Mouse (Mus musculus) heart, postnatal 25 days (tissue): Measurements from ENCODE around the gene Clptm1. TPM values are rescaled to one million over a fixed set of nuclear protein-coding genes. Genes with fewer than 3 reads are reported as not detected.
"Not testable (repeated sequence)": the region's sequence is repeated elsewhere in the genome, so short reads cannot be mapped to it uniquely, and the experiment has no call there.

ENCODE experiments used
- DNase-seq: peaks from one replicate; pipeline ENCODE4 v3.0.0; 2022; ENCODE audit warnings: low spot score
- intact Hi-C: fragments of 180-260 bp; cut with DNase I; formaldehyde crosslinking; loops from one replicate; pipeline ENCODE4 v1.15.1; 2025
- total RNA-seq, 2 experiments: library from RNA; stranded (reverse); gene quantifications; 2 replicates each; pipeline ENCODE4 v1.2.3; 2021

Clptm1 gene
- total RNA-seq, 2 experiments from 2014 or later: 65.6 to 72.3 TPM

DNA sequence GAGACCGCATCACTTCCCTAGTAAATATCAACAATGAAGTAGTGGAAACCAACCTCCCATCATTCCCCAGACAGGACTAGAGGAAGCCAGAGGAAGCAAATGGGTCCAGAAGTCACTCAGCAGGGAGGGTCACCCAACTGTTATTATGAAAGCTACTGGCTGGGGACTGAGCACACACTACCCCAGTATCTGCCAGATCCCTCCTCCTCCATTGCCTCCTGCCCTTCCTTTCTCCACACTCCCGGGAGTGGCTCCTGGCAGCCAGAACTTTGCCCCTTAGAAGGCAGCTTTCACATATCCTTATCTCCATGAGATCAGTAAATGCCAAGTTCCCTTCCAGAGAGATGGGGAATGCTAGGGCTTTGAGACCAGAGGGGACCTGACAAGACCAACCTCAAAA, 41.4 kb downstream of the Clptm1 start:
- DNase-seq: no peak
- intact Hi-C loops: no loop called here

DNA sequence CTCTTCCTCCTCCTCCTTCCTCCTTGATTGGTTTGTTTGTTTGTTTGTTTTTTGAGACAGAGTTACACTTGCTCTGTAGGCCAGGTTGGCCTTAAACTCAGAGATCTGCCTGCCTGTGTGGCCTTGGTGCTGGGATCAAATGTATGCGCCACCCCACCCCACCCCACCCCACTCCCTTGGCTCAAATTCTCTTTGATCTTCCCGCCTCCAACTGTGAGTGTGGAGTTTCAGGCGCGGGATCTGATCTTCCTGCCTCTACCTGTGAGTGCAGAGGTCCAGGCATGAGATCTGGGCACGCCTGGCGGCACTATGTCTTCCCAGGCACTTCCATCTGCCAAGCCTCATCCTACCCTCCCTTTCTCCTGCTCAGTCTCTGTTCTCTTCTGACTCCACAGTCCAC, 42.6 kb downstream of the Clptm1 start:
- intact Hi-C loops: no loop called here
- no peak for DNase-seq

DNA sequence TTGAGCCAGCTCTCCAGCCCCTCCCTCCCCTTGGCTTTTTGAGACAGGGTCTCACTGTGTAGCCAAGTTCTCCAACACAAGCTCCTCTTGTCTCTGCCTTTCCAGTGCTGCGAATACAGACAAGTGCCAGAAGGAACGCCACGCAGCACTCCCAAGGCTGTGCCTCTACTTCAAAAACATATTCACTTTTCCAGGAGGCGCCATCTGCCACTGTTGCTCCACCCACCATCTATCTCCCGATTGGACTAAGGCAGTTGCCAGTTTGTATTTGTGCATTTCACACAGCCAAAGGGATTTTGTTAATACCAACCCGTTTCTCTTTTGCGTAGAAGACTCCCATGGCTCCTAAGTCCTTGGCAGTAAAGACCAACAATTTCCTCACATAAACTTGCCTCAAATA, 44.0 kb downstream of the Clptm1 start:
- intact Hi-C loops: no loop called here
- no peak for DNase-seq

DNA sequence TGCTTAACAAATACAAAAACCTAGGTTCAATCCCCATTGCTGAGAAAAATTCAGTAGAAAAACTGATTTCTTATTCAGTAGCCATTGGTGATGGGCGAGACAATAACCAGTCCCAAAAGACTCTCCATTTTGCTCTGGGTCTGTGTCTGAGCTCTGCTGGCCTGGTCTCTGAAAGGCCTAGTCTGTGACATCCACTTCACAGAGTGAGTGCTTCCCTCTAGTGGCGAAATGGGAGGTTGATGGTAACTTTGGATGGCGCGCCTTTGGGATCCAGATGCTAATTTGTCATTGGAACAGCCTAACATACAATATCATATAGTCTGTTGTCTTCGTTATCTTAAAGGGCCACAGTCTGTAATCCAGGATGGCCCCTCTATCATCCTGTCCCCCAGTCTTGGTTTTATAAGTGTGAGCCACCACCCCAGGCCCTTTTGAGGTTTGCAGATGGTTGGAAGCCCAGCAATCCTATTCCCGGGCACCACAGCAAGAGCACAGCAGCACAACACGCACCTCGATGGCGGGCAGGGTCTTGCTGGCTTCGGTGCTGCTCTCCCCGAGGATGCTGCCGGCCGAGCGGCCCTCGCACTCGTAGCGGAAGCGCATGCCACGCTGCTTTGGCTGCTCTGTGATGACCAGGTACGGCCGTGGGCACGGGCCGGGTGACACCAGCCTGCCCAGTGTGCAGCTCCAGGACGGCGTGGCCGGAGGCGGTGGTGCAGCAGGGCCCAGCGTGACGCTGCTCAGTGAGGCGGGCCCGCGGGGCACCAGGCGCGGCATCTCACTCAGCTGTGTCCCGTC, 45.6 kb downstream of the Clptm1 start:
- no peak for DNase-seq
- intact Hi-C loops: loop anchor here (1.0 to 2.0 kb wide), 2 partner anchors 114 to 214 kb away; no protein-coding TSS in a partner anchor

DNA sequence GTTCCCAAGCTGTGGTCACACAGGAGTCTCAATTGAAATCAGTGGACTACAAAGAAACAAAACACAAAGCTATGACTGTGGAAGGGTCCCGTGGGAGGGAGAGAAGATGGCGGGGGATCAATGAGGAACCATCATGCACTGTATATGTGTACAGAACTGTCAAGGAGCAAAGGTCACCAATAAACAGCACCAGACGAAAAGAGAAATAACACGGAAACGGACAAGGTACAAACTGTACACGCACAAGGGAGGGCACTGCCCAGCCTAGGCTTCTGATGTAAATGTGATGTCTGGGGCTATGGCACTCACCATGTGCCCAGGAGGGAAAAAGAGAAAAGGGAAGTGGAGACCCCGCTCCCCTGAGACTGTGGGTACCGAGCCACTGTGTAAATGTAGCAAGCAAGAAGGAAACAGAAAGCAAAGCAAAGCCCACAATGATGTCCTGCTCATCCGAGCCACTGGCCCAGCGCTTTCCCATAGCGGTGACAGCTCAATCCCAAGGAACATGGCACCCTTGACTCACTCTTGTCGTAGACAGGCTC, 49.7 kb downstream of the Clptm1 start:
- DNase-seq: no peak
- intact Hi-C loops: no loop called here

DNA sequence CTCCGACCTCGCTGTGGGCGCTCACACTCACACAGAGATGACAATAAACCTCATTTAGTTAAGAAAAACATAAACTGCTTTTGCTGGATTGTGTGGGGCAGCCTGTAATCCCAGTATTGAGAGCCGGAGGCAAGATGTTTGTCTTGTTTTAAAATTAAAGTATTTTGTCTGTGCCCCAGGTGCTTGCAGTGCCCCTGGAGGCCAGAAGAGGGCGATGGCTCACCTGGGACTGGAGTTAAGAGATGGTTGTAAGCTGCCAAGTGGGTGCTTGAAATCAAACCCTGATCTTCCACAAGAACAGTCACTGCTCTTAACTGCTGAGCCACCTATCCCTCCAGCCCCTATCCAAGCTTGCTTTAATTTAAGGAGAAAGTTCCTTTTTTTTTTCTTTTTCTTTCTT, 53.9 kb downstream of the Clptm1 start:
- no peak for DNase-seq
- intact Hi-C loops: no loop called here

DNA sequence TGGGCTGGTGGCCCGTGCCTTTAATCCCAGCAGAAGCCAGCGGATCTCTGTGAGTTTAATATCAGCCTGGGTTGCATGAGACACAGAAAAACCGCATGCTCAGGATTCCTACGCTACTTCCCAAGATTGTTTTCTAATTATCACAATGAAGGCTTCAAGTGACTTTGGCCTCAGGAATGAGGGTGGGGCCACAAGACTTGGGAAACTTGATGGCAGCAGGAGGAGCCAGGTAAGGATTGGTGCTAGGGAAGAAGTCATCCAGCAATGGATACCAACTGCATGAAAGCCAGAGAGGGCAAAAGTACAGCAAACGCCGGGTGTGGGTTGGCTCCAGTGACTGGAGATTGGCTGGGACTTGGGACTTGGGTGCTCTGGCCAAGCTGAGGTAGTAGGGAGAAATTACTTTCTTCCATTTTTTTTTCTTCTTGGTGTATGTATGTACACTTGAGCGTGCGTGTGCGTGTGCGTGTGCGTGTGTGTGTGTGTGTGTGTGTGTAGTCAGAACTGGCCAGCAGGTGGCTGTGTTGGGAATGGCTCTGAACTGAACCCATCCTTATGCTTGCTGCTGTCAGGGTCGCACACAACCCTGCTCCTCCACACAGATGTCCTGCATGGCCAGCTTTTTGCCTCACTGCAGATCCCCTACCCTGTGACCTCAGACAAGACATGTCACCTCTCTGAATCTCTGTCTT, 55.0 kb downstream of the Clptm1 start:
- intact Hi-C loops: no loop called here

DNA sequence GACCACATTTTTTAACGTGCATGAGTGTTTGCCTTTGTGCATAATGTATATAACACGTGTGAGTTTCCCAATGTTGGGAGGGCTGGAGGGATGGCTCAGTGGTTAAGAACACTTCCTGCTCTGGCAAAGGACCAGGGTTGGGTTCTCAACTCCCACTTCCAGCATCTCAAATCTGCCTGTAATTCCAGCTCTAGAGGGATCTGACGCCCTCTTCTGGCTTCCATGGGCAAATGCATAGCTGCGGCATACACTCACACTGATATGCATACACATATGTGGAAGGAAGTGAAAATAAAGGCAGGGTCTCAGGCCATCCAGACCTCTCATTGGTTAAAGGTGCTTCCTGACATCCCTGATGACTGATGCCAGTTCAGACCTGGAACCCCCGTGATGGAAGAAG, 57.5 kb downstream of the Clptm1 start:
- intact Hi-C loops: no loop called here
- no peak for DNase-seq

More for the DNA sequence above, 55.0 kb downstream of the Clptm1 start:
- DNase-seq: no peak

DNA sequence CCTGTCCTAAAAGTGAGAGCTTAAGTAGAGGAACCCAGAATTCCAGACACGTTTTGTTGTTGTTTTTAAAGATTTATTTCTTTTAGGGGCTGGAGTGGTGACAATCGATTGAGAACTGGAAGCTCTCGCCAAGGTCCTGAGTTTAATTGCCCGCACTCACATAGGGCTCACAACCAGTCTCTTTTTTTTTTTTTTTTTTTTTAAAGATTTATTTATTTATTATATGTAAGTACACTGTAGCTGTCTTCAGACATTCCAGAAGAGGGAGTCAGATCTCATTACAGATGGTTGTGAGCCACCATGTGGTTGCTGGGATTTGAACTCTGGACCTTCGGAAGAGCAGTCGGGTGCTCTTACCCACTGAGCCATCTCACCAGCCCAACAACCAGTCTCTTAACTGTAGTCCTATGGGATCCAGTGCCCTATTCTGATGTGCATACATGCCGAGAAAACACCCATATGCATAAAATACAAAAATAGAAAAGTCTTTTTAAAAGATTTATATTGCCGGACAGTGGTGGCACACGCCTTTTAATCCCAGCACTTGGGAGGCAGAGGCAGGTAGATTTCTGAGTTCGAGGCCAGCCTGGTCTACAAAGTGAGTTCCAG, 60.1 kb downstream of the Clptm1 start:
- intact Hi-C loops, DNase-seq: not testable (repeated sequence)

DNA sequence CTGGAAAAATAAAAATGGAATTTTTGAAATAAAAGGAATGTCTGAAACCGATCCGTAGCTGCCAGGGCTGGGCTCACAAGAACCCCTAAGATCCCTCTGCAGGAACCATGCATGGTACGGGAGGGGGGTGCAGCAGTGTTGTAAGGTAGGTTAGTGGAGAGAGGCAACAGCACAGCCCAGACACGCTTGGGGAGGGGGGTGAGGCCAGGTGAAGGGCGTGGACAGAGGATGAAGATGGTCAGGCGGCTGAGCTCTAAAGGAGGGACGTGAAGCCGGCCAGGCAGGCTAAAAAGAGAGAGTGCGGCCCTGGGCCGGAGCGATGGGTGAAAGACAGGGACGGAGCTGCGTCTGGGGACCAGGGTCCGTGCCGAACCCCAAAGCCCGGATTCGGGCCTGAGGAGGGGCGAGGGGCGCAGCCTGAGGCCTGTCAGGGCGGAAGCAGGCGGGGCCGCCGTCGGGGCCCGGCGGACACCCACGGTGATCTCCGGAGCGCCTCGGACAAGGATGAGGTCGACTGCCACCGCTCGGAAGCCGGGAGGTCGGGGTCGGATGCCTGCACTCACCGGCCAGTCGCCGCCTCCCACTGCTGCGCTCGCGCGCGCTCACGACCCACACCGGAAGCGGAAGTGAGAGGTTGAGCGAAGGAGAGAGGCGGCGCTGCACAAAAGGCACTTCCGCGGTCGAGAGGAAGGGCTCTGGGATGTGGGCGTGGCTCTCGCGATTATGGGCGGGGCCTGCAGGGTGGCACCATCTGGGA, 60.8 kb downstream of the Clptm1 start, which contains the start of gene Clasrp:
Gene Clasrp, minus strand, starts transcription at position 638 of the 757 bp plus-strand sequence.
- peak; percentile 91 for DNase-seq
- intact Hi-C loops: no loop called here

DNA sequence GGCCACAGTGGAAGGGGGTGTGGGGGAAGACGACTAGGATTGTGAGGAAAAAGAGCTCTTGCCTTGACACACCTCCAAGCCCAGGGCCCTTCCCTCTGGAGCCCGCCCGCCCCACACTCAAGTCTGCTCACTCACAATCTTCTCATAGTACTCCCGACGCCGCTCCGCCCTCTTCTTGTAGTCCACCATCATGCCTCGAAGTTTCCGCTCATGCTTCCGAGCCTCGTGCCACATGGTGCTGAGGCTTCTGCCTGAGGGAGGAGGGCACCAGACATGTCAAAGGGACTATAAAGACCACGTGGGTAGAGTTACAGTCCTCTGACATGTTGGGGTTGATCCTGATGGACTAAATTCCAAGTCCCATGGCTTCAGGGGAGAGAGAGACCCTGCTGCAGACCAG, 61.8 kb downstream of the Clptm1 start:
- no peak for DNase-seq
- intact Hi-C loops: no loop called here

DNA sequence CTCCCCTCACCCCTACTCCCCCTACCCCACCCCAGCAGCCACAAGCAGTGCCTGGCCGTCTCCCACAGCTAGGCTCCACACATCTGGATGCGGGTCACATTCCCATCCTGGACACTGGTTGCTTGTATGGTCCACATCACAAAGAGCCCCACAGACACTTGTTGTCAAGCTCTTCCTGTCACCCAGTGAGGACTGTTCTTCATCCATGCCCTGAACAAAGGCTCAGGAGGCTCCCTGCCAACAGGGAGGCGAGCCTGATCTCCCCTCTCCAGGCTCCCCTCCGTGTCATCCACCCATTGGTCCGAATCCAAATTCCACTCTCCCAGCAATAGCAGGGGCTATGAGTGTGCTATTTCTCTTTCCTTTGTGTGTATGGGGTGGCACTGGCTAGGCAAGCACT, 64.3 kb downstream of the Clptm1 start:
- intact Hi-C loops: no loop called here
- no peak for DNase-seq

DNA sequence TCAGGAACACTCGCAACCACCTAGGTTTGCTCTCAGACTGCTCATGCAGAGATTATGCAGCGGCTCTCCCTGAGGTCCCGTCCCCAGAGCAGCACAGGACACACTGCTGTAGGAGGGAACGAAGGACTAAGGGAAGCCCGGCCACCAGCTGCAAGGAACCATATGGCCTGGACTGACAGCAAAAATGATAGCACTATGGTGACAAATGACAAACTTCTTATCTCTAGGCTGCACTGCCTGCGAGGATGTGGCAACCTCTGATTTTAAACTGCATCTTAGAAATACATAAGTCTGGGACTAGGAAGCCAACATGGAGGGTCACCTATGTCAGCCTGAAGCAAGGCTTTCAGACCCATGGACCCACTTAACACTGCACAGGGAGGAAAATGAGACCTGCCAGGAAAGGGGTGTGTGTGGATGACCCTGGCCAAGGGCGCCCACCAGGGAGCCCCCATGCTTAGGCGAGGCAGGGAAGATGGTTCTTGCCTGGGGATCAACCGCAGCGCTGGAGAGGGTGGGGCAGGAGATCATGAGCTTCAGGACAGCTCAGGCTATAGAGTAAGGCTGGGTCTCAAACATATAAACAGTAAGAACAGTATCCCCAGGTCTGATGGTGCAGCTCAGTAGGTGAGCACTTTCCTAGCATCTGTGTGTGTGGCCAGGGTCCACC, 71.6 kb downstream of the Clptm1 start:
- intact Hi-C loops: no loop called here
- DNase-seq: no peak

DNA sequence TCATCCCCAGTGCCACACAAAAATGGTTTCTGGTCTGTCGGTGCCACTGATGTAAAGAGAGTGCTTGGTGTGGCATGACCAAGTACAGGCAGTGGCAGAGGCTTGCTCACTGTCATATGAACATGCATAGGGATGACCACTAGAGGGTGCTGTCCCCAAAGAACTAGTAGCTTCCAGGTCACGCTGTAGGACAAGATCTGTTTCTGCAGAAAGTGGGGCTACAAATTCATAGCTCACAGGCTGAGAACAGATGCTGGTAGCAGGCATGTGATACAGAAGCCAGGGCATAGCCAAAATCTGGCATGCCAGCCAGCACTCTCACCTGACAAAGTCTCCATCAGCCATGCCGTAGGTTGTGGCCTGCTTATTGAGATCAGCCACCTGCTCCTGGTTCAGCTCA, 74.9 kb downstream of the Clptm1 start:
- no peak for DNase-seq
- intact Hi-C loops: no loop called here

DNA sequence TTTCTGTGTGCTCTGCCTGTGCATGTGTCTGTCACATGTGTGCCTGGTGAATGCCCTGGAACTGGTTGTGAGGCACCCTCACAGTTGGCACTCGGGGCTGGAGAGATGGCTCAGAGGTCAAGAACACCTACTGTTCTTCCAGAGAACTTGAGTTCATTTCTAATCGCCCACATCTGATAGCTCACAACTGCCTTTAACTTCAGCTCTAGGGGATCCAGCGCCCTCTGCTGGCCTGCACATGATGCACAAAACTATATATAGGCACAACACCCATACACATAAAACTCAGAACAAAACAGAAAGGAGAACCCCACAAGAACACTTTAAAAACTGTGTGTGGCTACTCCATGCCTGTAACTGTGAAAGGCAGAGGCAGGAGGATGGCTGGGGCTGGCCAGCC, 75.6 kb downstream of the Clptm1 start:
- no peak for DNase-seq
- intact Hi-C loops: no loop called here

DNA sequence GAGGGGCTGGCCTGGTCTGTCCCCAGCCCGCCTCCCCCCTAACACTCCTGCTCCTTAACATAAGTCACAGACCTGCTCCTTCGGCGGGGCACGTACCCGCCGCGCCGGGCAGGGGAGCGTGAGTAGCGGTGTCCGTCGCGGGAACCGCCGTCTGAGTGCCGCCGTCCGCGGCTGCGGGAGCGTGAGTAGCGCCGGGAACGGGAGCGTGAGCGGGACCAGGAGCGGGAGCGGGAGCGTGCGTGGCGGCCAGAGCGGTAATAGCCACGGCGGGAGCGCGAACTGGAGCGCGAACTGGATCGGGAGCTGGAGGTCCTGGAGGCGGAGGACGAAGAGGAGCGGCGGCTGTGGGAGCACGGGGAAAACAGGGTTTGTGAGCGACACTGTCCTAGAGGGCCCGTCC, 78.6 kb downstream of the Clptm1 start:
- DNase-seq: no peak
- intact Hi-C loops: no loop called here
